Mouse (Mus musculus): ENCODE data around the gene Pttg1ip. TPM values are rescaled to one million over a fixed set of nuclear protein-coding genes. Genes with fewer than 3 reads are reported as not detected.

The Pttg1ip gene
- polyA plus RNA-seq, 1 experiment, result 321 TPM

DNA sequence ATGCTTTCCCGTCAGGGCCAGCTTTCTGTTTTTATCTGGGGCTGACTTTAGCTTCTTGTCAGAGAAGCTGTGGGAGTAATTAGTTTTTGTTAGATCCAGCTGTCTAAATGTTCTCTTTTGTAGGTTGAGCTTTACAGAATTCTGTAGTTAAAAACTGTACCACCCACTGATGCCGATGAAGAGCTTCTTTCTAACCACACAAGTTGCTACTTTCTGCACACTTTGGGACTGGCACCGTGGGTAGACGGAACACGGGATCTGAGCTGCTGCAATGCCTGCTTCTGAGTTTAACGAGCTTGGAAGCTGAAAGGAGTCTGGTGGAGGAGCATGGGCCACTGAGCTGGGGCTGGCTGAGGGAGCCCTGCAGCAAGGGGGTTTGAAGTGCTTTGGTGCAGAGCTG is 10.0 kb downstream of the Pttg1ip start:
- Histone ChIP-seq H3K4me3 (ENCODE audit: insufficient read depth, low read depth, low read length) (no peak overlapping the region), H3K4me1 (ENCODE audit: control insufficient read depth, insufficient read depth, low read length) (peaks cover 30% of the 10 kb centered on the region), H3K36me3 (ENCODE audit: control insufficient read depth, insufficient read depth, low read length) (peaks cover 13% of the 10 kb centered on the region), H3K27ac (ENCODE audit: insufficient read depth, low read depth, low read length) (no peak overlapping the region), H3K27me3 (replicated peaks; ENCODE audit: control insufficient read depth, insufficient read depth, low read length) (no peaks in the 10 kb centered on the region)
- WGBS, result 49% methylated on average over 6 of the region's 6 CpGs
- TF ChIP-seq CTCF (conservative IDR thresholded peaks at IDR 0.05; ENCODE audit: insufficient read depth, insufficient read length, low read depth, low read length) (no peak), POLR2A (IDR thresholded peaks at IDR 0.05; ENCODE audit: low read depth, low read length) (no peak)
- no peak for DNase-seq

- no peaks in the 10 kb centered on the region for H3K4me1 ChIP-seq (ENCODE audit: control insufficient read depth, insufficient read depth, low read length)
- H3K36me3 ChIP-seq (ENCODE audit: control insufficient read depth, insufficient read depth, low read length), result peaks cover 18% of the 10 kb centered on the region
- TF ChIP-seq POLR2A (IDR thresholded peaks at IDR 0.05; ENCODE audit: low read depth, low read length) (no peak), CTCF (conservative IDR thresholded peaks at IDR 0.05; ENCODE audit: insufficient read depth, insufficient read length, low read depth, low read length) (no peak)
- no peak overlapping the region for H3K4me3 ChIP-seq (ENCODE audit: insufficient read depth, low read depth, low read length)
- H3K27me3 ChIP-seq (replicated peaks; ENCODE audit: control insufficient read depth, insufficient read depth, low read length), result no peaks in the 10 kb centered on the region
- DNase-seq, result no peak
- WGBS, result 75% methylated on average over 2 of the region's 2 CpGs
- no peak overlapping the region for H3K27ac ChIP-seq (ENCODE audit: insufficient read depth, low read depth, low read length)
Measured at GRCm38 (mm10) chr10:77596060-77596459, 14.5 kb downstream of the Pttg1ip start.

GRCm38 (mm10) chr10:77603021-77603420 is 21.5 kb downstream of the Pttg1ip start:
- peaks cover 2% of the 10 kb centered on the region for H3K36me3 ChIP-seq (ENCODE audit: control insufficient read depth, insufficient read depth, low read length)
- H3K27me3 ChIP-seq (replicated peaks; ENCODE audit: control insufficient read depth, insufficient read depth, low read length), result no peaks in the 10 kb centered on the region
- TF ChIP-seq CTCF (conservative IDR thresholded peaks at IDR 0.05; ENCODE audit: insufficient read depth, insufficient read length, low read depth, low read length) (no peak), POLR2A (IDR thresholded peaks at IDR 0.05; ENCODE audit: low read depth, low read length) (no peak)
- H3K27ac ChIP-seq (ENCODE audit: insufficient read depth, low read depth, low read length), result no peak overlapping the region
- H3K4me3 ChIP-seq (ENCODE audit: insufficient read depth, low read depth, low read length), result no peak overlapping the region
- 74% methylated on average over 4 of the region's 4 CpGs for WGBS
- peaks cover 15% of the 10 kb centered on the region; the same call in 1 of the 2 replicates for H3K4me1 ChIP-seq (ENCODE audit: control insufficient read depth, insufficient read depth, low read length)
- DNase-seq, result no peak

DNA sequence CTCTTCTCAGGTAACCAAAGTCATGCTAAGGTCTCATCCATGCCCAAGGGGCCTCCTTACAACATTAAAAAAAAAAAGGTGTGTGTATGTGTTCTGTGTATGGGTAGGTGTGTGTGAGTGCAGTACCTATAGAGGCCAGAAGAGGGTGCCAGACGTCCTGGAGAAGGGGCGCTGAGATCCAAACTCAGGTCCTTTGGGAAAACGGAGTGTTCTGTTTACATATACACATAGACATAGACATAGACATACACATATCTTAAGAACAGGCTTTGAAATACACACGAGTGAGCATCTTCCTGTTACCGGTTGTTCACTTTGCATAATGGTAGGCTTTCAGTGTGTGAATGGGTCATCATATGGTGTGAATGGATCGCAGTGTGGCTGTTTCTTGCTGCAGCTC is 22.6 kb downstream of the Pttg1ip start:
- H3K27me3 ChIP-seq (replicated peaks; ENCODE audit: control insufficient read depth, insufficient read depth, low read length), result no peaks in the 10 kb centered on the region
- no peak for DNase-seq
- no peak overlapping the region for H3K27ac ChIP-seq (ENCODE audit: insufficient read depth, low read depth, low read length)
- TF ChIP-seq POLR2A (IDR thresholded peaks at IDR 0.05; ENCODE audit: low read depth, low read length) (no peak), CTCF (conservative IDR thresholded peaks at IDR 0.05; ENCODE audit: insufficient read depth, insufficient read length, low read depth, low read length) (peak; percentile 38)
- no peak overlapping the region for H3K4me3 ChIP-seq (ENCODE audit: insufficient read depth, low read depth, low read length)
- WGBS, result 92% methylated on average over 6 of the region's 6 CpGs
- H3K36me3 ChIP-seq (ENCODE audit: control insufficient read depth, insufficient read depth, low read length), result no peaks in the 10 kb centered on the region
- peaks cover 15% of the 10 kb centered on the region; the same call in 1 of the 2 replicates for H3K4me1 ChIP-seq (ENCODE audit: control insufficient read depth, insufficient read depth, low read length)

DNA sequence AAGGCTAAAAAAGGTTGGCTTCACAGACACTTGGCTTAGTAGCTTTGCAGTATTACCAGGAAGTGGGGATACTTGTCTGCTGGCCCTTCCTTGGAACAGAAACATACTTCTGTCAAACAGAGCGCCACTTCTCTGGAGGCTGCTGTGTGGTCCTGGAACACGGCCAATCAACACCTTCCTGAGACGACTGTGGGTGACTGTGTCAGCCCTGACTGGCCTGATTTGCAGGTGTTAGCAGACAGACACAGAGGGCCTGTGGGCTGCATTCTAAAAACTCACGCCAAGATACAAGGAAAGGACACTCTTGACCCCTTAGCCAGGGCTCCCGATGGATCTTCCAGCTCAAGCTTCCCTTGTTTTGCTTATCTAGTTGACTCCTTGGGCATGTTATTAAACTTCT is 23.4 kb downstream of the Pttg1ip start:
- H3K4me1 ChIP-seq (ENCODE audit: control insufficient read depth, insufficient read depth, low read length), result peaks cover 15% of the 10 kb centered on the region; the same call in 1 of the 2 replicates
- H3K4me3 ChIP-seq (ENCODE audit: insufficient read depth, low read depth, low read length), result no peak overlapping the region
- 50% methylated on average over 5 of the region's 5 CpGs for WGBS
- TF ChIP-seq CTCF (conservative IDR thresholded peaks at IDR 0.05; ENCODE audit: insufficient read depth, insufficient read length, low read depth, low read length), result no peak
- TF ChIP-seq POLR2A (IDR thresholded peaks at IDR 0.05; ENCODE audit: low read depth, low read length), result no peak
- peak overlapping the region; percentile 6; the same call in 1 of the 2 replicates for H3K27ac ChIP-seq (ENCODE audit: insufficient read depth, low read depth, low read length)
- no peaks in the 10 kb centered on the region for H3K36me3 ChIP-seq (ENCODE audit: control insufficient read depth, insufficient read depth, low read length)
- no peaks in the 10 kb centered on the region for H3K27me3 ChIP-seq (replicated peaks; ENCODE audit: control insufficient read depth, insufficient read depth, low read length)
- DNase-seq, result peak; percentile 49

GRCm38 (mm10) chr10:77605368-77605767 is 23.8 kb downstream of the Pttg1ip start:
- peak; percentile 50 for DNase-seq
- WGBS, result 5% methylated on average over 1 of the region's 1 CpGs

DNA sequence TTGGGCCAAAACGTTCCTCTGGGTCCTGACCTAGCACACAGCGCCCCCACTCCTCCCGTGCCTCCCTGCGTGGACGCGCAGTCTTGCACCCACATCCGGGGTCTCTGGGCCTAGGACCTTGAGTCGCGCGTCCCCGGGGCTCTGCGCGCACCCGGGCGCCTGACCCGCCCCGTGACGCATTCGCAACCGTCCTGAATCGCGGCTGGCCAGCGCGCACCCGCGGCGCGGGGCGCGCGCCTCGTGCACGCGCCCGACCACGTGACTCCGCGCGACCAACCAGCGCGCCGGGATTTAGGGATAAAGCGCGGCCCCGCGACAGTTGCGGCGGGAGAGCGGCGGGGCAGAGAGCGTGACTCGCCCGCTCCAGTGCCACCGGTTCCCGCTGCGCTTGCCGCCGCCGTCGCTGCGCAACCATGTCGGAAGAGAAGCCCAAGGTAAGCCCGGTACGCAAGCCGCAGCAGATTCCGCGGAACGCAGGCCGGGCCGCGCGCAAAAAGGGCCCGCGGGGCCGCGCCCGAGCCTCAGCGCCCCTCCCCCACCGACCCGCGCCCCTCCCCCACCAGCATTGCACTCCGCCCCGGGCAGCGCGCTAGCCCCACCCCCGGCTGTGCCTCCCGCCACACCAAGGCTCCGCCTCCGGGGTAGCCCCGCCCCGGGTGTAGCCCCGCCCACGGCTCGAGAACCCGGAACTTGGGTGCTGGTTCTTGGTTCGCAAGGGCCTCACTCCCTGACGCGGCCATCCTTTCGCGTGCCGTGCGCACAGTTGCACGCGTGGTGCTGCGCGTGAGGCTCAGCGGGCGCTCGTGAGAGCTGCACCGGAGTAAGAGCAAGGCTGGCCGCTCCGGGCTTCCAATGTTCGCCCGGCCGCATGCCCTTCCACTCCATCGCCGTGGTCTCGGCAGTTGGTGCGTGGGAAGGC is 24.6 kb downstream of the Pttg1ip start, which contains the start of the genes Sumo3 and Gm49325:
Gene Sumo3, plus strand, starts transcription at position 190 of the 919 bp plus-strand sequence.
Gene Gm49325, plus strand, starts transcription at position 290 of the 919 bp plus-strand sequence.
- WGBS, result under 1% methylated on average over 115 of the region's 119 CpGs
- no peaks in the 10 kb centered on the region for H3K36me3 ChIP-seq (ENCODE audit: control insufficient read depth, insufficient read depth, low read length)
- peak within 1 kb of the TSS; percentile 76 for H3K4me3 ChIP-seq (ENCODE audit: insufficient read depth, low read depth, low read length)
- peak within 1 kb of the TSS; percentile 92 for H3K27ac ChIP-seq (ENCODE audit: insufficient read depth, low read depth, low read length)
- peaks cover 15% of the 10 kb centered on the region; the same call in 1 of the 2 replicates for H3K4me1 ChIP-seq (ENCODE audit: control insufficient read depth, insufficient read depth, low read length)
- peak; percentile 61 for TF ChIP-seq POLR2A (IDR thresholded peaks at IDR 0.05; ENCODE audit: low read depth, low read length)
- no peak for TF ChIP-seq CTCF (conservative IDR thresholded peaks at IDR 0.05; ENCODE audit: insufficient read depth, insufficient read length, low read depth, low read length)
- peak; percentile 98 for DNase-seq
- no peaks in the 10 kb centered on the region for H3K27me3 ChIP-seq (replicated peaks; ENCODE audit: control insufficient read depth, insufficient read depth, low read length)

More at GRCm38 (mm10) chr10:77605368-77605767, 23.8 kb downstream of the Pttg1ip start:
- Histone ChIP-seq H3K27me3 (replicated peaks; ENCODE audit: control insufficient read depth, insufficient read depth, low read length) (no peaks in the 10 kb centered on the region), H3K36me3 (ENCODE audit: control insufficient read depth, insufficient read depth, low read length) (no peaks in the 10 kb centered on the region), H3K4me1 (ENCODE audit: control insufficient read depth, insufficient read depth, low read length) (peaks cover 15% of the 10 kb centered on the region; the same call in 1 of the 2 replicates), H3K4me3 (ENCODE audit: insufficient read depth, low read depth, low read length) (no peak overlapping the region), H3K27ac (ENCODE audit: insufficient read depth, low read depth, low read length) (peak overlapping the region; percentile 92)
- peak; percentile 64 for TF ChIP-seq CTCF (conservative IDR thresholded peaks at IDR 0.05; ENCODE audit: insufficient read depth, insufficient read length, low read depth, low read length)
- no peak for TF ChIP-seq POLR2A (IDR thresholded peaks at IDR 0.05; ENCODE audit: low read depth, low read length)

Data from kidney, adult 2 months (tissue).